Mouse (Mus musculus): Measurements from ENCODE around the gene Wdr24. TPM values are rescaled to one million over a fixed set of nuclear protein-coding genes. Genes with fewer than 3 reads are reported as not detected.
"Not testable (repeated sequence)": the region's sequence is repeated elsewhere in the genome, so short reads cannot be mapped to it uniquely, and the experiment has no call there.

Gene Wdr24
- total RNA-seq, 2 experiments from 2014 or later = 15.7 to 20.2 TPM

- DNase-seq (ENCODE audit: low spot score in 2 of 2) = no peak
Observed at GRCm38 (mm10) chr17:25843636-25844395, 20.4 kb downstream of the Wdr24 start.

GRCm38 (mm10) chr17:25844396-25844901, 21.0 kb downstream of the Wdr24 start, which contains the start of gene Rhot2:
Gene Rhot2, minus strand, starts transcription at chr17:25844851.
- peak; percentile 90 to 91 for DNase-seq (ENCODE audit: low spot score in 2 of 2)

GRCm38 (mm10) chr17:25860229-25860628, 36.8 kb downstream of the Wdr24 start:
- no peak for DNase-seq (ENCODE audit: low spot score in 2 of 2)

- DNase-seq (ENCODE audit: low spot score in 2 of 2) = peak; percentile 87
Observed at GRCm38 (mm10) chr17:25860832-25861703, 37.6 kb downstream of the Wdr24 start, which contains the start of gene Wdr90. Gene Wdr90, minus strand, starts transcription at chr17:25861501.

DNA sequence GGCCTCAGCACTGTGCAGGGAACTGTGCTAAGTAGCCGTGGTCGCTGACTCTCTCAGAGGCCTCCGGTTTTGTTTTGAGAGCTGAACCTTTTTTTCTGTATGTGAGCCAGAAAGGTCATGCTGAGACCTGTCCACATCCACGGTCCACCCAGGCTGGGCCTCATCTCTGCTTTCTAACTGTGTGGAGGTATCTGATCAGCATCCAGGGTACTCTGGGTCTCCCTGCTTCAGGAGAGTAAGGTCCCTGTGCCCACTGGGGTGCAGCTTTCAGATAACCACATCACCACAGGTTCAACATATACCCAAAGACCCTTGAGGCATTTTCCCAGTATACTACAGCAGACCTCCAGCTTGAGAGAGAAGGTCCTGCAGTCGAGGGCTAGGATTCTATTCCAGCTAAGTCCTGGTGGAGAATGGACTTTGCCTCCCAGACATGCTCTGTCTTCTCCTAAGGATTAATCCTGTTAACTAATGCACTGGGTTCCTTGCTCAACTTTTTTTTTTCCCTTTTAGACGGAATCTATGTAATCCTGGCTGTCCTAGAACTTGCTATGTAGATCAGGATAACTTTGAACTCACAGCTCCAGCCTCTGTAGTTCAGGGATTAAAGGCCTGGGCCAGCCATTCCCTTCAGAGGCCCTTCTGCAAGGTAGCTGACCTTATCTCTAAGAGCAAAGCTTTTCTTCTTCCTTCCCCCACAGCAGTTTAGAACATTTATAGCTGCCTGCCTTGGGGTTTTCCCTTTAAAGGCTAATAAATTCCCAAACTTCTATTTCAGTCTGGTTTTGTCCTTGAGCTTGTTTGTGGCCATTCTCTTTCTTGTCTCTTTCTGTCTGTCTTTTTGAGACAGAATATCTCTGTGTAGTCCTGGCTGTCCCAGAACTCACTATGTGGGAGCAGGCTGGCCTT, 38.5 kb downstream of the Wdr24 start:
- no peak for DNase-seq (ENCODE audit: low spot score in 2 of 2)

DNA sequence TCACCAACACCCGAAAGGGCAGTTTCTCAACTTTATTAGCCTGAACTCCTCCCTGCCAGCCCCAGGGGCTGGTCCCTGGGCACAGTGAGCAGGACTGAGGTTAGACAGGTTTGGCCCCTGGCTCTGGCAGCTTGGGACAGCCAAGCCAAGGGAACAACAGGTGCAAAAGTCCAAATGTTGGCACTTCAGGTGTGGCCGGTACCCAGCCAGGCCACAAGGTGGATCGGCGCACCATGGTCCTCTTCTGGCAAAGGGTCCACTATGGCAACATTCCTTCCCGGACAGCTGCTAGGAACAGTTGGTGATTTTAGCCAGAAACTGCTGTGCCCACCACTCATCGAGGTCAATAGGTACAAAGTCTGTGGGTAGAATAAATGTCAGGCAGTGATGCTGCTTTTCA, 40.3 kb downstream of the Wdr24 start:
- DNase-seq (ENCODE audit: low spot score in 2 of 2) = no peak

GRCm38 (mm10) chr17:25864311-25864710, 40.9 kb downstream of the Wdr24 start:
- DNase-seq (ENCODE audit: low spot score in 2 of 2) = no peak

DNA sequence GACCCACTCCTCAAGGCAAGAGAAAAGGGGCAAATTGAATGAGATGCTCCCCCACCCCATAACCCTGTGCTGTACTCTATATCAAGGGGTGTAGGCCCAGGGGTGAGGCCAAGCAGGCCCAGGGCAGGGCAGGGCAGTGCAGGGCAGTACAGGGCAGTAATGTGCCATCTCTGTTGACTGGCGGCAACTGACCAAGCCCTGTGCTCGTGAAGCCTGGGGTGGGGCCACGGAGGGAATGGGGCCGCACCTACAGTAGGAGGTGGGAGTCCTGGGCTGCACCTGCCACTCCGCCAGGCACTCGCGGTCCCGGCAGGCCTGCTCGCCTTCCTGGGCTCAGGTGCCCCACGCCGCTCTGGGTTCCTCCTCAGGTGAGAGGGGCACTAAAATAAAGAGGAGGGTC, 41.9 kb downstream of the Wdr24 start:
- no peak for DNase-seq (ENCODE audit: low spot score in 2 of 2)

GRCm38 (mm10) chr17:25866172-25866571, 42.7 kb downstream of the Wdr24 start:
- DNase-seq (ENCODE audit: low spot score in 2 of 2) = no peak

DNA sequence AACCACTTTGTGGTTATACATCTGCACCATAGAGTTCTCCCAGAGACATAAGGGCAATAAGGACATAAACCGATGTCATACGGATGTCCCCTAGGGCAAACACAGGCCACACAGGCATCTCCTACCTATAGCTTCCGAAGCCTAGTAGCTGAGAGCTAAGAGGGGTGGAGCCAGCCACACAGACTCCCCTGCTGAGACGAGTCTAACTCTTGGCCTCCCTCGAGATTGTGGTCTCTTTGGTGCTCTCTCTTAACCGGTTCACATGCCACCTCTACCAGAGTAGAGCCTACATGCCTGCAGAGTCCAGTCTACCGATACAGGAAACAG, 44.0 kb downstream of the Wdr24 start:
- no peak for DNase-seq (ENCODE audit: low spot score in 2 of 2)

- DNase-seq (ENCODE audit: low spot score in 2 of 2) = peak; percentile 61 to 75
Observed at GRCm38 (mm10) chr17:25867836-25868600, 44.6 kb downstream of the Wdr24 start.

- peak; percentile 85 for DNase-seq (ENCODE audit: low spot score in 2 of 2)
Observed at GRCm38 (mm10) chr17:25868601-25869191, 45.3 kb downstream of the Wdr24 start, which contains the start of gene Mcrip2. Gene Mcrip2, minus strand, starts transcription at chr17:25868764.

GRCm38 (mm10) chr17:25869498-25869897, 46.1 kb downstream of the Wdr24 start:
- no peak for DNase-seq (ENCODE audit: low spot score in 2 of 2)

DNA sequence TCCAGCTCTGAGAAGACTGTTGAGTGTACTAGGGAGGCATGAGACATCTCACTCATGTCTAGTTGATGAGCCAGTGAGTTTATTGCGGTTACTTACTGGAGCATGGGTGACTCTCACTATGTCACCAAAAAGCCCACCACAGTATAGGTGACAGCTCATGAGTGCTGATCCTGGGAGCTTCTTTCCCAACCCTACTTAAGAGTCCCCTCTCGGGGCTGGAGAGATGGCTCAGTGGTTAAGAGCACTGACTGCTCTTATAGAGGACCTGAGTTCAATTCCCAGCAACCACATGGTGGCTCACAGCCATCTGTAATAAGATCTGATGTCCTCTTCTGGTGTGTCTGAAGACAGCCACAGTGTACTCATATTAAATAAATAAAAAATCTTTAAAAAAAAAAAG, 46.5 kb downstream of the Wdr24 start:
- no peak for DNase-seq (ENCODE audit: low spot score in 2 of 2)

DNA sequence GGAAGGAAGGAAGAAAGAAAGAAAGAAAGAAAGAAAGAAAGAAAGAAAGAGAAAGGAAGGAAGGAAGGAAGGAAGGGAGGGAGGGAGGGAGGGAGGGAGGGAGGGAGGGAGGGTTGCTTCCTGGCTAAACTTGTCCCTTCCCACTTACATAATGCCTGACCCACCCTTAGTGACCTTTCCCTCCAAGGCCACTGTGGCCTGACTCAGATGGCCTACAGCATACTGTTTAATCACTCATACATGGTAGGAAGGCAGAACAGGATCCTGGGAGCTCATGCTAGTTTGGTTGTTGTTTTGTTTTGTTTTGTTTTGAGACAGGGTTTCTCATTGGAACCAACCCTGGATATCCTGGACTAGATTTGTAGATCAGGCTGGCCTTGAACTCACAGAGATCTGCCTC, 48.1 kb downstream of the Wdr24 start:
- DNase-seq (ENCODE audit: low spot score in 2 of 2) = not testable (repeated sequence)

GRCm38 (mm10) chr17:25872676-25873075, 49.2 kb downstream of the Wdr24 start:
- DNase-seq (ENCODE audit: low spot score in 2 of 2) = no peak

DNA sequence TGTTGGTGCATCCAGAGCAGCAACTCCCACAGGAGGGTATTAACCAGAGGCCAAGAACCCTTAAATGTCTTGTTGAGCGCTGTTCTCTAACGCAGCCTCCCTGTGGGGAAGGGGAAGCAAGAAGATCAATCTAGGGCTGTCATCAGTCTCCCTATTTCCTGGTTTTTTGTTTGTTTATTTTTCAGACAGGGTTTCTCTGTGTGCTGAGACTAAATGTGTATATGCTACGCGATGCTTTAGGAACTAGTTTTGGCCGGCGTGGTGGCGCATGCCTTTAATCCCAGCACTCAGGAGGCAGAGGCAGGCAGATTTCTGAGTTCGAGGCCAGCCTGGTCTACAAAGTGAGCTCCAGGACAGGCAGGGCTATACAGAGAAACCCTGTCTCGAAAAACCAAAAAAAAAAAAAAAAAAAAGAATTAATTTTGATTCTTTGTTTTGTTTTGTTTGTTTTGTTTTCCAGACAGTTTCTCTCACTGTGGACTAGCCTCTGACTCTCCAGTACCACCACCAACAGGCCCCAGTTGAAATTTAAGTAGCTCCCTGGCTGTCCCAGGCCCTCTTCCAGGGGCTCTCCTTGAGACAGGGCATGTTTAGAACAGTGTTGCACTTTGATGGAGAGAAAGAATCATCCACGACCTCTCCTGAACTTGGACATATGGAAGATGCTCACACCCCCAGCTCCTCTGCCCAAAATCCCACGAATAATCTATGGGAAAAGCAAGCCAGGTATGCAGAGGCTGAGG, 50.1 kb downstream of the Wdr24 start:
- DNase-seq (ENCODE audit: low spot score in 2 of 2) = no peak

GRCm38 (mm10) chr17:25874148-25874720, 50.8 kb downstream of the Wdr24 start:
- no peak for DNase-seq (ENCODE audit: low spot score in 2 of 2)

All from adrenal gland, adult 18-20 months (tissue).